Mouse (Mus musculus) stomach, postnatal 0 days (tissue): ENCODE results near the gene Furin.

Source experiments
- CTCF ChIP-seq: IDR thresholded peaks from 2 replicates; pipeline ENCODE4 v1.5.1; 2016; ENCODE audit warnings: antibody characterized with exemption, low read depth, mild to moderate bottlenecking, moderate library complexity
- EP300 ChIP-seq: optimal IDR thresholded peaks from 2 replicates; pipeline ENCODE3; 2016; ENCODE audit warnings: antibody characterized with exemption

DNA sequence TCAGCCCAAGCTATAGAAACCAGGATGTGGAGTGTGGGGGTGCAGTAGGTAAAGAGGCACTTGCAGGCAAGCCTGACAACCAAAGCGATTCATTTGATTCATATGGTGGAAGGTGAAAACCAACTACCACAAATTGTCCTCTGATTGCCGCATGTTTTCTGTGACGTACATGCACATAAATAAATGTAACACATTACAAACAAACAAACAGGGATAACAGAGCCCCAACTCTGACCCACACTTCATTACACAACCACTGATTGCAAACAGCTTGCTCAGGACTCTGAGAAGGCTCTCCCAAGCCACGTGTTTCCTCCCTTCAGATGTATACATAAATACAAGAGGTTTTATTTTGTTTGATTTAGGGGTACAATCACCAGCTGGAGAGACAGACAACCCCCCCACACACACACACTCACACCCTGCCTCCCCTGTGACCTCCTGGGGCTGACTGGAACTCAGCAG, 35.2 kb downstream of the Furin start:
- TF ChIP-seq EP300 = no peak
- TF ChIP-seq CTCF = no peak
